Mouse (Mus musculus): ENCODE results near the gene Gm20388. TPM values are rescaled to one million over a fixed set of nuclear protein-coding genes. Genes with fewer than 3 reads are reported as not detected.

Gm20388 gene
- polyA plus RNA-seq, 1 experiment, result 0.36 TPM

DNA sequence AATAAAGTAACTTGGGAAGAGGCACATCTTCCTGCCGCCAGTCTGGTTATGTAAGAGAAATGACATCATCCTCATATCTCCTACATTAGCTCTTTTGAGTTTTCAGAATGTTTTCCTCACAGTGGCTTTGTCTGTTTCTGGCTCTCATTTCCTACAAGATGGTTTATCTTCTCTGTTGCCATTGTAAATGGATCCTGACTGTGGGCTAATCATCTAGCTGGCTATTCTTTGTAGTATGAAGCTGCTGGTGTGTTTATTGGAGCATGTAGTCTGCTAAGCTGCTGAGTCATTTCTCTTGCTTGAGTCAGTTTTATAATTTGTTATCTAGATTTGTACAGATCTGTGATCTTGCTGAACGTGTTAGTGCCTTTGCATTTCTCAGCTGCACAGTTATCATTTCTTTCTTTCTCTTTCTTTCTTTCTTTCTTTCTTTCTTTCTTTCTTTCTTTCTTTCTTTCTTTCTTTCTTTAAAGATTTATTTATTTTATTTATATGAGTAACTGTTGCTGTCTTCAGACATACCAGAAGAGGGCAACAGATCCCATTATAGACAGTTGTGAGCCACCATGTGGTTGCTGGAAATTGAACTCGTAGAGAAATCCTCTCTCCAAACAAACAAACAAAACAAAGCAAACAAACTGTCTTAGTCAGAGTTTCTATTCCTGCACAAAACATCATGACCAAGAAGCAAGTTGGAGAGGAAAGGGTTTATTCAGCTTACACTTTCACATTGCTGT lies 3723.9 kb downstream of the Gm20388 start:
- Histone ChIP-seq H3K9me3 (ENCODE audit: control insufficient read depth, low read length) (no peaks in the 10 kb centered on the region; the same call in 1 of the 2 replicates), H3K27me3 (ENCODE audit: control insufficient read depth) (peaks cover 12% of the 10 kb centered on the region), H3K4me1 (ENCODE audit: control insufficient read depth) (no peaks in the 10 kb centered on the region; the same call in 1 of the 2 replicates), H3K36me3 (ENCODE audit: control insufficient read depth) (no peaks in the 10 kb centered on the region), H3K4me3 (replicated peaks) (no peak overlapping the region)
- no peak for TF ChIP-seq TAL1 (IDR thresholded peaks at IDR 0.05; ENCODE audit: low read length)
- TF ChIP-seq GATA1 (IDR thresholded peaks at IDR 0.05; ENCODE audit: low read length), result no peak

DNA sequence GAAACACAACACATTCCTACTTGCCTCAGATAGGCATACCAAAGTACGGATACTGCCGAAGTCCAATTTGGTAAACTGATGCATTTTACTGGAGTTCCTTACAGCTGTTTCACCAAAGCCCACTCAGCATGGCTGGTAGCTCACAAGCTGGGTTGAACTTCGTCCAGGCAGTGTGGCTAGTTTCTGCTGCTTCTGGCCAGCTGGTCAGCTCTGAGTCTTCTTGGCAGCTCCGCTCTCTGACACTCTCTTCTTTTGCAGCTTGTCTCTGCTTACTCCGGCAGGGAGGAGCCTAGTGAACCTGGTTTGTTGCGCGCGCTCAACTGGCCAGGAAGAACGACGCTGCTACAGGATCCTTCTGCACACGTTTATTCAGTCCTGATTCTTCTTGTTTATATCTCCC lies 3725.0 kb downstream of the Gm20388 start:
- H3K4me1 ChIP-seq (ENCODE audit: control insufficient read depth), result no peaks in the 10 kb centered on the region; the same call in 1 of the 2 replicates
- H3K9me3 ChIP-seq (ENCODE audit: control insufficient read depth, low read length), result no peaks in the 10 kb centered on the region; the same call in 1 of the 2 replicates
- peaks cover 7% of the 10 kb centered on the region for H3K27me3 ChIP-seq (ENCODE audit: control insufficient read depth)
- H3K36me3 ChIP-seq (ENCODE audit: control insufficient read depth), result no peaks in the 10 kb centered on the region
- no peak overlapping the region for H3K4me3 ChIP-seq (replicated peaks)
- TF ChIP-seq GATA1 (IDR thresholded peaks at IDR 0.05; ENCODE audit: low read length) (no peak), TAL1 (IDR thresholded peaks at IDR 0.05; ENCODE audit: low read length) (no peak)

DNA sequence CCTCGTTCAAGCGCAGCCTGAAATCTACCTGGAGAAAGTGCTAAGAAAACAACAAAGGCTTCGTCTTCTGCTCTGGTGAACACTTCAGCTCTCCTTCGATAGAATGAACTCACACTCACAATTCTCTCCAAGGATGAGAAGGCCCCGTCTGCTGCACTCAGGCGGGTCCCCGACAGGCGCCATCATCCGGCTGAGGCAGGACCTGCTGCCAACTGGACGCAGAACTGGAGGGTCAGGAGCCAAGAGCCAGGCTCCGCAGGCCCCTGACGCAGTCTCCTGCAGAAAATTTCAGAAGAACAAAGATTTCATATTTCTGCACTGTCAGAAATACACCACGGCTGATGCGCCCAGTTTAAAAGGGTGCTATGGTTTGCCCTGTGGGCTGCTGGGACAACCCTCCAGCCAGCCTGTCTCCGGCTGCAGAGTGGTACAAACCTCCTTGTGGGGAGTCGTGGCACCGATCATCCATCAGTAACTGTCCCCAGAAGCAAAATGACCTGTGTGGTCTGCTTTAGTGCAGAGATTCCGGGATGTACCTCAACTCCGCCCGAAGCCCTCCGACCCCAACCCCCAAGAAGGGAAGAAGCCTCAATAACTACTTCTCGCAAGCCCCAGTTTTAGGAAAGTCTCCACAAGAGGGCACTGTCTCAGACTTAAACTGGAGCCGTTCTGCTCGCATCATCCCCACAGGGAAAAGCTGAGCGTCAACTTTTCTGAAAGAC lies 3732.8 kb downstream of the Gm20388 start:
- no peaks in the 10 kb centered on the region for H3K9me3 ChIP-seq (ENCODE audit: control insufficient read depth, low read length)
- H3K4me1 ChIP-seq (ENCODE audit: control insufficient read depth), result no peaks in the 10 kb centered on the region
- peaks cover 8% of the 10 kb centered on the region for H3K27me3 ChIP-seq (ENCODE audit: control insufficient read depth)

DNA sequence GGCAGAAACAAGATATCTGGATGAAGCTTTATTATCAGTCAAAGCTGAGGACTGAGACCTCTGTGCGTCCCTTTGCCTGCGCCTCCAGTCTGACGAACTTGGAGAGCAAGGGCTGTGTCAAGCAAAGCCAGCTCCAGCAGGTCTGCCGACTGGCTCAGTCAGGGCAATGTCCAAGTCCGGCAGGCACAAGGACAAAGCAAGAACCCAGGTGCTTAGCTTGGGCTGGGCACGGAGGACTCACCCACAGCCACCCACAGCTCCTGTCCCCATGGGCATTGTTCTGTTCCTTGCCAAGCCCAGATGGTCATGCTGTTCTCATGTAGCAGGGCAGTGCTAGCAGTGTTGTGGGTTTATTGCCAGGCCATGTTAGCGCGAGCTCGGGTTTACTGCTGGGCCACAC lies 3734.6 kb downstream of the Gm20388 start:
- peaks cover 8% of the 10 kb centered on the region for H3K27me3 ChIP-seq (ENCODE audit: control insufficient read depth)
- TF ChIP-seq GATA1 (IDR thresholded peaks at IDR 0.05; ENCODE audit: low read length), result no peak
- TF ChIP-seq TAL1 (IDR thresholded peaks at IDR 0.05; ENCODE audit: low read length), result no peak
- H3K4me1 ChIP-seq (ENCODE audit: control insufficient read depth), result no peaks in the 10 kb centered on the region
- H3K4me3 ChIP-seq (replicated peaks), result no peak overlapping the region
- H3K36me3 ChIP-seq (ENCODE audit: control insufficient read depth), result no peaks in the 10 kb centered on the region
- no peaks in the 10 kb centered on the region for H3K9me3 ChIP-seq (ENCODE audit: control insufficient read depth, low read length)

More for the DNA sequence above, 3732.8 kb downstream of the Gm20388 start:
- H3K36me3 ChIP-seq (ENCODE audit: control insufficient read depth), result no peaks in the 10 kb centered on the region
- H3K4me3 ChIP-seq (replicated peaks), result no peak overlapping the region
- TF ChIP-seq TAL1 (IDR thresholded peaks at IDR 0.05; ENCODE audit: low read length) (no peak), GATA1 (IDR thresholded peaks at IDR 0.05; ENCODE audit: low read length) (no peak)

DNA sequence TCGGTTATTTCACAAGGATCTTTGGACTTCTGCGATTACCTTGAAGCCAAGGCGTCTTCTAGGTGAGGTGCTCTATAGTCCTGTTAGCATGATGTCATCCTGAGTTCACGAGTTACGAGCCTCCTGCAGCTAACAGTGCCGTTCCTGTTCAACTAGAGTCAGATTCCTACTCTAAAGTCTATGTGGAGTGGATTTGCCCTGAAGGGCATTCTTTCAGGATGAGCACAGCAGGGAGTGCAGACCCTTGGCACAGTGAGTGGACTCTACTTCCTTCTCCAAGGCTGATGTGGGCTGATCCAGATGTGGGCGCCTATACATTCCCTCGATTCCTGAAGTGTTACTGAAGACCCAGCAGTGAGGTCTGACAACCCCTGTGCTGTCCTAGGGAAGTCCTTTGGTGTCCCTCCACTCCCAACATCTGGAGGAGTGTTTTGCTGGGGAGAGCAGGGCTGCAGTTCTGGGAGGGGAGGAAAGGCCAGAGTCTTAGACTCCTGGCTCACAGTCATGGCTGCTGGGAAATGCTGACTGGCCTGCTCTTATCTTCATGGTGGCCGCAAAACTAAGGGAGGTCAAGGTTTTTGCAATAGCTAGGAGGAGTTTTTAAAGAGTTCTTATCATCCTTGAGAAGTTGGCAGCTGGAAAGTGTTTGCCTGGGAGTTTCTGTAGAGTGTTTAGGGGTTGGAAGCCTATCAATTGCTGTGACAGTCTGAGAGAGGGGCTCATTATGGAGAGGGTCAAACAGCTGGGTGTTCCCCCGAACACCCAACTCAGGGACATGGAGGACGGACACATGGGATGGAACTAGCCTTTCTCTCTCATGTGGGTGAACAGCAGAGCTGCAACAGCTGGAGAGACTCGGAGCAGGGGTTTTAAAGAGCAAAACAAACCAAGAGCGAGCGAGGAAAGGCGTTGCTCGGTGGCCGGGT lies 3737.9 kb downstream of the Gm20388 start:
- Histone ChIP-seq H3K9me3 (ENCODE audit: control insufficient read depth, low read length) (no peaks in the 10 kb centered on the region), H3K36me3 (ENCODE audit: control insufficient read depth) (no peaks in the 10 kb centered on the region), H3K27me3 (ENCODE audit: control insufficient read depth) (peaks cover 25% of the 10 kb centered on the region), H3K4me3 (replicated peaks) (no peak overlapping the region), H3K4me1 (ENCODE audit: control insufficient read depth) (no peaks in the 10 kb centered on the region)
- TF ChIP-seq GATA1 (IDR thresholded peaks at IDR 0.05; ENCODE audit: low read length) (no peak), TAL1 (IDR thresholded peaks at IDR 0.05; ENCODE audit: low read length) (no peak)

DNA sequence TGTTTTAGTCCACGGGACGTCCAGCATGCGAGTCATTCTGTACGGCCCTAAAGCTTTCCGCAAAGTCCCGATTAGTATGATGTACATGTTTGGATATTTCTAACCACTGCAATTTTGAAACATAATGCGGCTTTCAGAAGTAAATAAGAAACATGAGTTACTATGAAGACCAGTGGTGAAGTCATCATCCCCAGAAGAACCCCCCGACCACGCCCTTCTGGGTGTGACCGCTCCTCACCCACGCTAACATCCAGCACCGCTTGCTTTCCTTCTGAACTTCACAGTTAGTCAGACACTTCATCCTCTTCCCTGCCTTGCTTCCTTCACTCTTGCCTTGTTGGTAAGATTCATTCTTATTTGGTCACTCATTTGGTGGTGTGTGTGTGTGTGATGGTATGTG lies 3738.8 kb downstream of the Gm20388 start:
- Histone ChIP-seq H3K9me3 (ENCODE audit: control insufficient read depth, low read length) (no peaks in the 10 kb centered on the region), H3K27me3 (ENCODE audit: control insufficient read depth) (peaks cover 32% of the 10 kb centered on the region), H3K4me1 (ENCODE audit: control insufficient read depth) (peaks cover 4% of the 10 kb centered on the region; the same call in 1 of the 2 replicates), H3K36me3 (ENCODE audit: control insufficient read depth) (no peaks in the 10 kb centered on the region), H3K4me3 (replicated peaks) (no peak overlapping the region)
- TF ChIP-seq TAL1 (IDR thresholded peaks at IDR 0.05; ENCODE audit: low read length) (no peak), GATA1 (IDR thresholded peaks at IDR 0.05; ENCODE audit: low read length) (no peak)

DNA sequence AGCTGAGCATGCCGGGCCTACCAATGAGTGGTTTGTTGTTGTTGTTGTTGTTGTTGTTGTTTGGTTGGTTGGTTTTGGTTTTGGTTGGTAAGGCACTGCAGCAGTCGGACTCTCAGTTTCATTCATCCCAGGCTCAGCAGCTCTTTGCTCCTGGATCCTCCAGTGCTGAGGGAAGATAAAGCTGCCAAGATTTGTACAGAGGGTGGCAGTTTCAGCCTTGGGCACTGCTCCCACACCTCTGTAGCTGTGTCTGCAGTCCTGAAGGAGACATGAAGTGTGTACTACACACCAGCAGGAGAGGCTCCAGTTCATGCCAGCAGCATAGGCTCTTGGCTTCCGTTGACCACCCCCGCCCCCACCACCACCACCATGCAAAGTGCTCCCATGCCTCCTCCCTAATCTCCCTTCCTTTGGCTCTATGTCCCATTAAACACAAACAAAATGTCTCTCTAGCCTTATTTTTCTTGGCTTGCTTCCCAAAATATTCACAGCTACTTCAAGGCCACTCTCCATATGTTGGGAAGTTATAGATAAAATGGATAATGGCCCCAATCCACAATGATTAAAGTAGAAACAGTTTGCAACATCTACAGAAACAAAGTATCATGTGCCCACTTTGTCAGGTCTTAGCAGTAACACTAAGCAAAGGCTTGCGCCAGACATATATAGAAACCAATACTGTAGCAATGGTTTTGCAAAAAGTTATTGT lies 3740.9 kb downstream of the Gm20388 start:
- H3K36me3 ChIP-seq (ENCODE audit: control insufficient read depth), result no peaks in the 10 kb centered on the region
- H3K4me1 ChIP-seq (ENCODE audit: control insufficient read depth), result peaks cover 4% of the 10 kb centered on the region; the same call in 1 of the 2 replicates
- TF ChIP-seq GATA1 (IDR thresholded peaks at IDR 0.05; ENCODE audit: low read length) (no peak), TAL1 (IDR thresholded peaks at IDR 0.05; ENCODE audit: low read length) (no peak)
- no peaks in the 10 kb centered on the region for H3K9me3 ChIP-seq (ENCODE audit: control insufficient read depth, low read length)
- no peak overlapping the region for H3K4me3 ChIP-seq (replicated peaks)
- peaks cover 53% of the 10 kb centered on the region for H3K27me3 ChIP-seq (ENCODE audit: control insufficient read depth)

DNA sequence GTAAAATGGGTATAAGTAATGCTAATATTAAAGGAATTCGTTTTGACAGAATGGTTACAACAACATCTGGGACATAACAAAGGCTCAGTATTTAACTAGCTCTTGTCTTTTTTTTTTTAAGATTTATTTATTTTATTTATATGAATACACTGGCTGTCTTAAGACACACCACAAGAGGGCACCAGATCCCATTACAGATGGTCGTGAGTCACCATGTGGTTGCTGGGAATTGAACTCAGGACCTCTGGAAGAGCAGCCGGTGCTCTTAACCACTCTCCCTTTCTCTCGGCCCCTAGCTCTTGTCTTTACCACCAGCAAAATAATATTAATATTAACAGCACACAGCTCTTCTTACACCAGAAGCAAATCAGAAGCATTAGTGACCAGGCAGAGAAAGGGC lies 3742.0 kb downstream of the Gm20388 start:
- no peak for TF ChIP-seq TAL1 (IDR thresholded peaks at IDR 0.05; ENCODE audit: low read length)
- no peak for TF ChIP-seq GATA1 (IDR thresholded peaks at IDR 0.05; ENCODE audit: low read length)
- H3K4me3 ChIP-seq (replicated peaks), result no peak overlapping the region
- H3K27me3 ChIP-seq (ENCODE audit: control insufficient read depth), result peaks cover 59% of the 10 kb centered on the region
- H3K36me3 ChIP-seq (ENCODE audit: control insufficient read depth), result no peaks in the 10 kb centered on the region; the same call in 1 of the 2 replicates
- H3K9me3 ChIP-seq (ENCODE audit: control insufficient read depth, low read length), result no peaks in the 10 kb centered on the region
- peaks cover 4% of the 10 kb centered on the region; the same call in 1 of the 2 replicates for H3K4me1 ChIP-seq (ENCODE audit: control insufficient read depth)

Measured in erythroblast, embryonic 14.5 days (primary cell).